Comparison of ENCODE assay signal across 9 mouse cellular contexts in genomic region chr1:63272125-63272675, GRCm38 (mm10). TPM values are rescaled to one million over a fixed set of nuclear protein-coding genes. Genes with fewer than 3 reads are reported as not detected.
DNase-seq lines count a peak whose midpoint lies in the region; ATAC-seq and TF ChIP-seq lines count a peak whose summit lies in the region.
"Had no signal": no experiment of that assay in that cellular context is flagged by ENCODE, and none has a peak within 500 bp of the region (broad histone marks: within the 10 kb centered on the region; RNA-seq: fewer than 3 reads in every experiment).

No protein-coding gene starts in this region.

- H3K27ac ChIP-seq in forebrain, embryonic 13.5 days: no peak overlapping the region
- peak overlapping the region; percentile 83 for H3K27ac ChIP-seq in limb, embryonic 14.5 days (replicated peaks; ENCODE audit: low read depth, low read length)

- H3K4me3 ChIP-seq in forebrain, embryonic 13.5 days: peak overlapping the region; percentile 59; the same call in 1 of the 2 replicates
- H3K4me3 ChIP-seq in limb, embryonic 14.5 days (replicated peaks; ENCODE audit: low read length): peak overlapping the region; percentile 58

- WGBS in forebrain, embryonic 13.5 days: 17% methylated on average over 8 of the region's 8 CpGs
- 25% methylated on average over 8 of the region's 8 CpGs for WGBS in limb, embryonic 14.5 days

- peak overlapping the region; percentile 62 for H3K4me2 ChIP-seq in forebrain, embryonic 13.5 days
- H3K4me2 ChIP-seq in limb, embryonic 14.5 days (replicated peaks; ENCODE audit: low read depth, low read length, severe bottlenecking): peak overlapping the region; percentile 51

- no peak for TF ChIP-seq POLR2A in limb, embryonic 14.5 days (IDR thresholded peaks at IDR 0.05; ENCODE audit: borderline replicate concordance, extremely low read depth, insufficient read depth, insufficient read length)

- DNase-seq in frontal cortex, postnatal 10 days (ENCODE audit: low spot score in 2 of 2): no peak
- peak; percentile 27 for DNase-seq in ES-CJ7 (ENCODE audit: low read depth, low spot score)
- DNase-seq in limb, embryonic 14.5 days (ENCODE audit: low spot score): no peak
- no peak for DNase-seq in ovary, adult 18-20 months (ENCODE audit: low spot score)
- DNase-seq in B cell, adult 2 months: no peak
- DNase-seq: lung, postnatal 36 days had no signal

- H3K36me3 ChIP-seq in forebrain, embryonic 13.5 days (ENCODE audit: poor library complexity, severe bottlenecking): no peaks in the 10 kb centered on the region
- no peaks in the 10 kb centered on the region for H3K36me3 ChIP-seq in limb, embryonic 14.5 days (ENCODE audit: control insufficient read depth, insufficient read depth, low read length)

- 0 out of 2 replicates have a peak, but pooled peaks cover 7% of the 10 kb centered on the region for H3K4me1 ChIP-seq in forebrain, embryonic 13.5 days
- H3K4me1 ChIP-seq in limb, embryonic 14.5 days (ENCODE audit: control insufficient read depth, insufficient read depth, low read length): 0 out of 2 replicates have a peak, but pooled peaks cover 3% of the 10 kb centered on the region

- ATAC-seq in frontal cortex, adult (ENCODE audit: low TSS enrichment): peak; percentile 62; the same call in 1 of the 2 replicates
- ATAC-seq in forebrain, embryonic 13.5 days: no peak
- no peak for ATAC-seq in limb, embryonic 14.5 days (ENCODE audit: low FRiP score, low read depth)
- no peak for ATAC-seq in erythroblast, adult 5-6 weeks (replicated peaks; ENCODE audit: low FRiP score, poor library complexity, severe bottlenecking)

- peaks cover 76% of the 10 kb centered on the region for H3K27me3 ChIP-seq in forebrain, embryonic 13.5 days
- peaks cover 70% of the 10 kb centered on the region for H3K27me3 ChIP-seq in limb, embryonic 14.5 days (ENCODE audit: control insufficient read depth, insufficient read depth, low read length)

- no peak overlapping the region for H3K9ac ChIP-seq in forebrain, embryonic 13.5 days
- no peak overlapping the region for H3K9ac ChIP-seq in limb, embryonic 14.5 days (ENCODE audit: low read depth, low read length, severe bottlenecking)

- no peaks in the 10 kb centered on the region for H3K9me3 ChIP-seq in forebrain, embryonic 13.5 days (replicated peaks)
- H3K9me3 ChIP-seq in limb, embryonic 14.5 days (ENCODE audit: control insufficient read depth, low read length): no peaks in the 10 kb centered on the region

RNA-seq across cellular contexts. Expression of gene Zdbf2, which starts 0.9 kb away (rescaled TPM):
- 41.7 and 43.7 TPM in 2 replicates for polyA plus RNA-seq in forebrain, embryonic 13.5 days (2015; fragmentation: Nextera tagmentation; extraction: Ambion mirVana)
- polyA plus RNA-seq in limb, embryonic 14.5 days (2012; rRNA removed): 7.8 and 8.5 TPM in 2 replicates
- 14.3 and 18.0 TPM in 2 replicates for polyA plus RNA-seq in limb, embryonic 14.5 days (2014; fragmentation: Nextera tagmentation; extraction: Ambion mirVana)
- total RNA-seq in erythroblast, adult 5-6 weeks (2015; ENCODE audit: low replicate concordance): not detected in 2 replicates
- total RNA-seq in erythroblast, adult 5-6 weeks (2017; ENCODE audit: low replicate concordance): not detected in 2 replicates

RNA-seq across cellular contexts. Expression of gene Gpr1, which starts 57.9 kb away (rescaled TPM):
- 0.14 and 0.48 TPM in 2 replicates for polyA plus RNA-seq in forebrain, embryonic 13.5 days (2015; fragmentation: Nextera tagmentation; extraction: Ambion mirVana)
- polyA plus RNA-seq in limb, embryonic 14.5 days (2012; rRNA removed): 0.29 and 0.33 TPM in 2 replicates
- polyA plus RNA-seq in limb, embryonic 14.5 days (2014; fragmentation: Nextera tagmentation; extraction: Ambion mirVana): 0.10 and 0.34 TPM in 2 replicates
- total RNA-seq in erythroblast, adult 5-6 weeks (2015; ENCODE audit: low replicate concordance): not detected in 2 replicates
- total RNA-seq in erythroblast, adult 5-6 weeks (2017; ENCODE audit: low replicate concordance): not detected in 2 replicates
